Mouse (Mus musculus): ENCODE measurements at regions not wholly inside any gene's neighbourhood (a gene's known extent, or its start where the extent isn't known, plus 50 kb on each side); places are given as distances from the start of the nearest gene placed in this dataset.

DNA sequence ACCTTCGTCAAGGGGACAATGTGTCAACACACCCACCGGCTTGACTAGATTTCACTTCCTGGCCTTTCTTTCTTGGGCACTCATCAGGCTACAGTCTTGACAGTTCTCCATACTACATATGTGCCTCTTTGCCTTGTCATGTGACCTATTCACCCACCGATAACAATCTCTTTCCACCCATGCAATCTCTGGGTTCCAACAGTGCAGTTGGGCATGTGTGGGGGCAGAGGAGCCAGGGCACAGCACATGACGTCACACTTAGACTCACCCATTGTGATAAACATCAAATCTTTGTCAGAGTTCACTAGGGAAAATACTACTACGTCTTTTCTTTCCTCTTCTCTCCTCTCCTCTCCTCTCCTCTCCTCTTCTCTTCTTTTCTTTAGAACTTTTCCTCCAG is 67.8 kb upstream of the Mafb start:
- no peak for TF ChIP-seq CTCF (IDR thresholded peaks at IDR 0.05; ENCODE audit: low read depth, low read length)
- no peak for TF ChIP-seq POLR2A (IDR thresholded peaks at IDR 0.05; ENCODE audit: borderline replicate concordance, low read depth, low read length)

All from bone marrow macrophage, adult 2 months (primary cell).